Mouse (Mus musculus): ENCODE results near the gene Arrdc2.
A peak's percentile ranks its signal among the peaks of the same experiment; 100 is the strongest.

Arrdc2 gene

GRCm38 (mm10) chr8:70806541-70806940 lies 33.0 kb downstream of the Arrdc2 start:
- peak; percentile 77 for DNase-seq

- peak; percentile 88 for DNase-seq
Measured at GRCm38 (mm10) chr8:70804481-70805206, 34.9 kb downstream of the Arrdc2 start, which contains the start of gene Mast3. Mast3 (minus strand) TSS chr8:70805054.

GRCm38 (mm10) chr8:70803761-70804480 lies 35.6 kb downstream of the Arrdc2 start:
- DNase-seq, result peak; percentile 84

- no peak for DNase-seq
Measured at GRCm38 (mm10) chr8:70802786-70803510, 36.6 kb downstream of the Arrdc2 start.

GRCm38 (mm10) chr8:70801830-70802229 lies 37.7 kb downstream of the Arrdc2 start:
- DNase-seq, result no peak

- peak; percentile 89 for DNase-seq
Measured at GRCm38 (mm10) chr8:70801156-70801555, 38.4 kb downstream of the Arrdc2 start.

GRCm38 (mm10) chr8:70800648-70801047 lies 38.9 kb downstream of the Arrdc2 start:
- peak; percentile 72 for DNase-seq

GRCm38 (mm10) chr8:70798281-70798680 lies 41.2 kb downstream of the Arrdc2 start:
- DNase-seq, result peak; percentile 89

GRCm38 (mm10) chr8:70797081-70798070 lies 42.1 kb downstream of the Arrdc2 start:
- peak; percentile 96 for DNase-seq

- DNase-seq, result no peak
Measured at GRCm38 (mm10) chr8:70796403-70797080, 43.0 kb downstream of the Arrdc2 start.

- DNase-seq, result no peak
Measured at GRCm38 (mm10) chr8:70795370-70795769, 44.1 kb downstream of the Arrdc2 start.

- no peak for DNase-seq
Measured at GRCm38 (mm10) chr8:70794215-70794614, 45.3 kb downstream of the Arrdc2 start.

- no peak for DNase-seq
Measured at GRCm38 (mm10) chr8:70792700-70793099, 46.8 kb downstream of the Arrdc2 start.

GRCm38 (mm10) chr8:70791975-70792691 lies 47.4 kb downstream of the Arrdc2 start:
- DNase-seq, result peak; percentile 98

GRCm38 (mm10) chr8:70791294-70791701 lies 48.2 kb downstream of the Arrdc2 start:
- DNase-seq, result peak; percentile 80

GRCm38 (mm10) chr8:70790846-70791245 lies 48.7 kb downstream of the Arrdc2 start:
- no peak for DNase-seq

GRCm38 (mm10) chr8:70789046-70789445 lies 50.5 kb downstream of the Arrdc2 start:
- no peak for DNase-seq

GRCm38 (mm10) chr8:70787941-70788667 lies 51.4 kb downstream of the Arrdc2 start:
- no peak for DNase-seq

GRCm38 (mm10) chr8:70787051-70787445 lies 52.5 kb downstream of the Arrdc2 start:
- no peak for DNase-seq

Data from layer of hippocampus, adult 9-11 months (tissue).